ENCODE assay signal across 9 mouse cellular contexts in genomic region chr16:44767967-44768366, GRCm38 (mm10). TPM values are rescaled to one million over a fixed set of nuclear protein-coding genes. Genes with fewer than 3 reads are reported as not detected.
DNase-seq lines count a peak whose midpoint lies in the region; ATAC-seq and TF ChIP-seq lines count a peak whose summit lies in the region.
"Had no signal": no experiment of that assay in that cellular context is flagged by ENCODE, and none has a peak within 500 bp of the region (broad histone marks: within the 10 kb centered on the region; RNA-seq: fewer than 3 reads in every experiment).

No protein-coding gene starts in this region.

- H3K36me3 ChIP-seq in intestine, postnatal 0 days (ENCODE audit: control insufficient read depth, insufficient read depth) = no peaks in the 10 kb centered on the region
- H3K36me3 ChIP-seq in intestine, embryonic 16.5 days (ENCODE audit: control insufficient read depth, insufficient read depth, low read length) = no peaks in the 10 kb centered on the region
- H3K36me3 ChIP-seq in liver, embryonic 15.5 days (replicated peaks) = no peaks in the 10 kb centered on the region
- H3K36me3 ChIP-seq: lung, embryonic 15.5 days had no signal

- no peaks in the 10 kb centered on the region for H3K9me3 ChIP-seq in intestine, postnatal 0 days (ENCODE audit: control insufficient read depth)
- H3K9me3 ChIP-seq in intestine, embryonic 16.5 days (ENCODE audit: control insufficient read depth, low read length) = no peaks in the 10 kb centered on the region
- H3K9me3 ChIP-seq in liver, embryonic 15.5 days (replicated peaks) = no peaks in the 10 kb centered on the region
- H3K9me3 ChIP-seq: lung, embryonic 15.5 days had no signal

- H3K4me1 ChIP-seq in intestine, postnatal 0 days (replicated peaks; ENCODE audit: control insufficient read depth, insufficient read depth, low read length) = no peaks in the 10 kb centered on the region
- no peaks in the 10 kb centered on the region for H3K4me1 ChIP-seq in intestine, embryonic 16.5 days (ENCODE audit: control insufficient read depth, insufficient read depth, low read length)
- H3K4me1 ChIP-seq in liver, embryonic 15.5 days (replicated peaks) = peaks cover 15% of the 10 kb centered on the region
- H3K4me1 ChIP-seq: lung, embryonic 15.5 days had no signal

- DNase-seq in CD4-positive, CD25-positive, alpha-beta regulatory T cell, adult 2 months (ENCODE audit: low read depth, low spot score) = peak; percentile 71
- peak; percentile 55 for DNase-seq in brain, adult 2 months (ENCODE audit: low read depth, low spot score)
- DNase-seq in gastrocnemius, postnatal 10 days = no peak
- DNase-seq in spleen, postnatal 14 days (ENCODE audit: low spot score in 2 of 2) = no peak
- no peak for DNase-seq in kidney, adult 18-20 months

- 47% methylated on average over 2 of the region's 2 CpGs for WGBS in intestine, postnatal 0 days
- WGBS in intestine, embryonic 16.5 days = 44% methylated on average over 2 of the region's 2 CpGs
- 30% methylated on average over 2 of the region's 2 CpGs for WGBS in liver, embryonic 15.5 days (ENCODE audit: insufficient replicate concordance)

- TF ChIP-seq CTCF in intestine, postnatal 0 days (IDR thresholded peaks at IDR 0.05; ENCODE audit: low read depth) = peak; percentile 85

- no peak overlapping the region for H3K27ac ChIP-seq in intestine, postnatal 0 days (ENCODE audit: low read depth, low read length)
- H3K27ac ChIP-seq in intestine, embryonic 16.5 days (ENCODE audit: low read length) = no peak overlapping the region
- no peak overlapping the region for H3K27ac ChIP-seq in liver, embryonic 15.5 days (replicated peaks)
- H3K27ac ChIP-seq: lung, embryonic 15.5 days had no signal

- H3K4me2 ChIP-seq in intestine, postnatal 0 days (replicated peaks; ENCODE audit: low read depth) = no peak overlapping the region
- H3K4me2 ChIP-seq in intestine, embryonic 16.5 days (ENCODE audit: low read depth, low read length) = no peak overlapping the region
- H3K4me2 ChIP-seq in liver, embryonic 15.5 days = peak overlapping the region; percentile 69; the same call in 1 of the 2 replicates
- H3K4me2 ChIP-seq: lung, embryonic 15.5 days had no signal

- H3K9ac ChIP-seq in intestine, postnatal 0 days (ENCODE audit: low read depth, low read length) = no peak overlapping the region
- H3K9ac ChIP-seq in intestine, embryonic 16.5 days (ENCODE audit: low read depth, low read length) = no peak overlapping the region
- H3K9ac ChIP-seq in liver, embryonic 15.5 days = no peak overlapping the region
- H3K9ac ChIP-seq: lung, embryonic 15.5 days had no signal

- H3K4me3 ChIP-seq in intestine, postnatal 0 days (ENCODE audit: low read depth, low read length) = no peak overlapping the region
- no peak overlapping the region for H3K4me3 ChIP-seq in intestine, embryonic 16.5 days (ENCODE audit: low read length)
- no peak overlapping the region for H3K4me3 ChIP-seq in liver, embryonic 15.5 days (replicated peaks)
- H3K4me3 ChIP-seq: lung, embryonic 15.5 days had no signal

- H3K27me3 ChIP-seq in intestine, postnatal 0 days (replicated peaks; ENCODE audit: control insufficient read depth, insufficient read depth, low read length) = no peaks in the 10 kb centered on the region
- H3K27me3 ChIP-seq in intestine, embryonic 16.5 days (replicated peaks; ENCODE audit: control insufficient read depth, insufficient read depth, low read length) = no peaks in the 10 kb centered on the region
- H3K27me3 ChIP-seq in liver, embryonic 15.5 days = no peaks in the 10 kb centered on the region
- H3K27me3 ChIP-seq: lung, embryonic 15.5 days had no signal

- no peak for ATAC-seq in intestine, postnatal 0 days
- ATAC-seq in intestine, embryonic 16.5 days = no peak
- no peak for ATAC-seq in liver, embryonic 15.5 days (ENCODE audit: insufficient read depth)

RNA-seq across cellular contexts. Expression of gene Cd200r1, which starts 2.4 kb away (rescaled TPM):
- polyA plus RNA-seq in intestine, postnatal 0 days (2015; fragmentation: Nextera tagmentation; extraction: Ambion mirVana) = 0.56 and 0.69 TPM in 2 replicates
- 1.1 and 1.2 TPM in 2 replicates for polyA plus RNA-seq in intestine, embryonic 16.5 days (2015; fragmentation: Nextera tagmentation; extraction: Ambion mirVana)
- 3.5 and 3.8 TPM in 2 replicates for polyA plus RNA-seq in liver, embryonic 15.5 days (2015; fragmentation: Nextera tagmentation; extraction: Ambion mirVana)
- total RNA-seq in gastrocnemius, postnatal 10 days (2021) = under 1 TPM; 0.28 to 0.70 TPM

RNA-seq across cellular contexts. Expression of gene Gtpbp8, which starts 21.8 kb away (rescaled TPM):
- polyA plus RNA-seq in intestine, postnatal 0 days (2015; fragmentation: Nextera tagmentation; extraction: Ambion mirVana) = 21.5 and 24.5 TPM in 2 replicates
- 29.1 and 34.0 TPM in 2 replicates for polyA plus RNA-seq in intestine, embryonic 16.5 days (2015; fragmentation: Nextera tagmentation; extraction: Ambion mirVana)
- 13.3 and 15.4 TPM in 2 replicates for polyA plus RNA-seq in liver, embryonic 15.5 days (2015; fragmentation: Nextera tagmentation; extraction: Ambion mirVana)
- 10 to 100 TPM; 13.0 to 13.2 TPM for total RNA-seq in gastrocnemius, postnatal 10 days (2021)

RNA-seq across cellular contexts. Expression of gene Cd200r4, which starts 43.6 kb away (rescaled TPM):
- 0.16 and 0.20 TPM in 2 replicates for polyA plus RNA-seq in intestine, postnatal 0 days (2015; fragmentation: Nextera tagmentation; extraction: Ambion mirVana)
- 0.12 and 0.28 TPM in 2 replicates for polyA plus RNA-seq in intestine, embryonic 16.5 days (2015; fragmentation: Nextera tagmentation; extraction: Ambion mirVana)
- polyA plus RNA-seq in liver, embryonic 15.5 days (2015; fragmentation: Nextera tagmentation; extraction: Ambion mirVana) = 0.37 and 0.56 TPM in 2 replicates
- total RNA-seq in gastrocnemius, postnatal 10 days (2021) = not detected

RNA-seq across cellular contexts. Expression of gene Nepro, which starts 43.9 kb away (rescaled TPM):
- 2.2 and 2.3 TPM in 2 replicates for polyA plus RNA-seq in intestine, postnatal 0 days (2015; fragmentation: Nextera tagmentation; extraction: Ambion mirVana)
- polyA plus RNA-seq in intestine, embryonic 16.5 days (2015; fragmentation: Nextera tagmentation; extraction: Ambion mirVana) = 5.7 and 6.7 TPM in 2 replicates
- polyA plus RNA-seq in liver, embryonic 15.5 days (2015; fragmentation: Nextera tagmentation; extraction: Ambion mirVana) = 2.1 TPM in 2 replicates
- total RNA-seq in gastrocnemius, postnatal 10 days (2021) = 1 to 10 TPM; 4.4 to 5.6 TPM

Comparison
In these comparisons a context has a peak if more than half of its experiments do, and no peak if none do; other contexts are left out.
1. DNase-seq: peak in CD4-positive, CD25-positive, alpha-beta regulatory T cell, adult 2 months (single experiment) and brain, adult 2 months (single experiment); none in gastrocnemius, postnatal 10 days (single experiment), spleen, postnatal 14 days (0 of 2) and kidney, adult 18-20 months (single experiment).